Mouse (Mus musculus) CH12F3 (cell line): Measurements from ENCODE around the gene Zc3h6.
"Not testable (repeated sequence)": the region's sequence is repeated elsewhere in the genome, so short reads cannot be mapped to it uniquely, and the experiment has no call there.

Source experiments
- in situ Hi-C: fragments of 300-500 bp; cut with MboI; formaldehyde crosslinking; loops from 2 replicates; pipeline ENCODE4 v1.14.3; 2020; ENCODE audit warnings: low sequenced_read_pairs

Gene Zc3h6

GRCm38 (mm10) chr2:128966641-128967580 is at the start of gene Zc3h6:
Gene Zc3h6 (plus strand): TSS chr2:128967402.
- in situ Hi-C loops = no loop called here

GRCm38 (mm10) chr2:128924799-128925198 is 42.4 kb upstream of the Zc3h6 start:
- in situ Hi-C loops = no loop called here

- in situ Hi-C loops = no loop called here
Measured at GRCm38 (mm10) chr2:128928446-128928845, 38.8 kb upstream of the Zc3h6 start.

- in situ Hi-C loops = no loop called here
Measured at GRCm38 (mm10) chr2:128930704-128931103, 36.5 kb upstream of the Zc3h6 start.

GRCm38 (mm10) chr2:128936256-128936655 is 30.9 kb upstream of the Zc3h6 start:
- in situ Hi-C loops = no loop called here

GRCm38 (mm10) chr2:128943538-128944528 is 23.4 kb upstream of the Zc3h6 start, which contains the start of gene Zc3h8:
Gene Zc3h8 (minus strand): TSS chr2:128944077.
- in situ Hi-C loops = no loop called here

- in situ Hi-C loops = no loop called here
Measured at GRCm38 (mm10) chr2:128947962-128948588, 19.1 kb upstream of the Zc3h6 start.

GRCm38 (mm10) chr2:128954186-128954585 is 13.0 kb upstream of the Zc3h6 start:
- in situ Hi-C loops = no loop called here

GRCm38 (mm10) chr2:128965505-128966105 is 1.6 kb upstream of the Zc3h6 start:
- in situ Hi-C loops = no loop called here

GRCm38 (mm10) chr2:128966236-128966635 is 966 bp upstream of the Zc3h6 start:
- in situ Hi-C loops = no loop called here

GRCm38 (mm10) chr2:128967661-128968441 is 649 bp downstream of the Zc3h6 start, which contains the start of gene Gm10762:
Gene Gm10762 (minus strand): TSS chr2:128967725.
- in situ Hi-C loops = no loop called here

- in situ Hi-C loops = no loop called here
Measured at GRCm38 (mm10) chr2:128968475-128969083, 1.4 kb downstream of the Zc3h6 start.

GRCm38 (mm10) chr2:128972301-128972700 is 5.1 kb downstream of the Zc3h6 start:
- in situ Hi-C loops = no loop called here

- in situ Hi-C loops = no loop called here
Measured at GRCm38 (mm10) chr2:128975572-128975971, 8.4 kb downstream of the Zc3h6 start.

GRCm38 (mm10) chr2:128984746-128985145 is 17.5 kb downstream of the Zc3h6 start:
- in situ Hi-C loops = no loop called here

- in situ Hi-C loops = no loop called here
Measured at GRCm38 (mm10) chr2:129004872-129005271, 37.7 kb downstream of the Zc3h6 start.

GRCm38 (mm10) chr2:129006194-129006749 is 39.1 kb downstream of the Zc3h6 start:
- in situ Hi-C loops = no loop called here

- in situ Hi-C loops = not testable (repeated sequence)
Measured at GRCm38 (mm10) chr2:129008867-129009266, 41.7 kb downstream of the Zc3h6 start.

- in situ Hi-C loops = no loop called here
Measured at GRCm38 (mm10) chr2:129020106-129020505, 52.9 kb downstream of the Zc3h6 start.
